Mouse (Mus musculus): Measurements from ENCODE around the gene Pmis2.

DNA sequence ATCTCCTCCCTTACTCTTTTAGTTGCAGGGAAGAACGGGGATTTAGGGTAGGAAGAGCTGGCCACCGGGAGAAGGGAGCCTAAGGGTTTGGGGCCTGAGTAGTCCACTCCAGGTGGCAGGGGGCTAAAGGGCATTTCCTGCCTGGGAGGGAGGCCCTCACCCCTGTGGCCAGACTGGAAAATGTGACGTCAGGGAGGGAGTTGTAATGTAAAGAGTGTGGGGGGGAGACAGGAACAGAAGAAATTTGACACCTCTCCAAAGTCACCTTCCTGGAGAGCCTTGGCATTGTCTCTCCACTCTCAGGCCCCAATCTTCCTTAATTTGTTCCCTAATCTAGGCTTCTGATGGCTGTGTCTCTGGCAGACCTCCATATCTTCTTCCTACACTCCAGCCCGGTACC lies 32.3 kb downstream of the Pmis2 start:
- TF ChIP-seq CTCF (conservative IDR thresholded peaks at IDR 0.05; ENCODE audit: low read length): no peak
- TF ChIP-seq POU5F1 (IDR thresholded peaks at IDR 0.05; ENCODE audit: borderline replicate concordance, low read length): no peak
- no peak for TF ChIP-seq NANOG (IDR thresholded peaks at IDR 0.05; ENCODE audit: borderline replicate concordance, low read length)

Measured in E14TG2a.4 (cell line).